10 mouse cellular contexts compared by ENCODE assay signal in genomic region chr11:95150269-95151049, GRCm38 (mm10). TPM values are rescaled to one million over a fixed set of nuclear protein-coding genes. Genes with fewer than 3 reads are reported as not detected.
DNase-seq lines count a peak whose midpoint lies in the region; ATAC-seq lines count a peak whose summit lies in the region.
"Had no signal": no experiment of that assay in that cellular context is flagged by ENCODE, and none has a peak within 500 bp of the region (broad histone marks: within the 10 kb centered on the region; RNA-seq: fewer than 3 reads in every experiment).

No protein-coding gene starts in this region.

- peaks cover 98% of the 10 kb centered on the region for H3K27me3 ChIP-seq in forebrain, embryonic 10.5 days (ENCODE audit: poor library complexity, severe bottlenecking)
- peaks cover 96% of the 10 kb centered on the region for H3K27me3 ChIP-seq in forebrain, embryonic 12.5 days
- H3K27me3 ChIP-seq in liver, embryonic 11.5 days (replicated peaks; ENCODE audit: control insufficient read depth, insufficient read depth, low read length), result peaks cover 87% of the 10 kb centered on the region
- H3K27me3 ChIP-seq in liver, embryonic 12.5 days (replicated peaks), result peaks cover 99% of the 10 kb centered on the region
- H3K27me3 ChIP-seq in limb, embryonic 11.5 days (ENCODE audit: control insufficient read depth, insufficient read depth, low read length), result peaks cover 69% of the 10 kb centered on the region

- 1% methylated on average over 33 of the region's 33 CpGs for WGBS in forebrain, embryonic 10.5 days
- WGBS in forebrain, embryonic 12.5 days, result under 1% methylated on average over 33 of the region's 33 CpGs
- 3% methylated on average over 33 of the region's 33 CpGs for WGBS in liver, embryonic 11.5 days
- WGBS in liver, embryonic 12.5 days (ENCODE audit: insufficient replicate concordance), result 4% methylated on average over 33 of the region's 33 CpGs
- WGBS in limb, embryonic 11.5 days, result 2% methylated on average over 33 of the region's 33 CpGs

- ATAC-seq in forebrain, embryonic 12.5 days (ENCODE audit: low FRiP score), result no peak
- no peak for ATAC-seq in liver, embryonic 11.5 days (replicated peaks; ENCODE audit: low FRiP score)
- ATAC-seq in liver, embryonic 12.5 days, result no peak
- ATAC-seq in limb, embryonic 11.5 days (ENCODE audit: insufficient number of reproducible peaks, low FRiP score, low TSS enrichment, low read depth), result no peak
- ATAC-seq in frontal cortex, adult (ENCODE audit: low TSS enrichment), result no peak

- no peak overlapping the region for H3K4me3 ChIP-seq in forebrain, embryonic 10.5 days
- H3K4me3 ChIP-seq in forebrain, embryonic 12.5 days (replicated peaks), result no peak overlapping the region
- no peak overlapping the region for H3K4me3 ChIP-seq in liver, embryonic 11.5 days (ENCODE audit: low read depth, low read length)
- H3K4me3 ChIP-seq in liver, embryonic 12.5 days, result no peak overlapping the region
- 0 out of 2 replicates have a peak overlapping the region, but pooled peaks have one; percentile 3 for H3K4me3 ChIP-seq in brown adipose tissue, adult 24 weeks (ENCODE audit: insufficient read depth, low read depth, low read length)
- no peak overlapping the region; the same call in 1 of the 2 replicates for H3K4me3 ChIP-seq in limb, embryonic 11.5 days (ENCODE audit: low read depth, low read length)
- H3K4me3 ChIP-seq: heart, adult 2 months; liver, embryonic 15.5 days had no signal

- no peak overlapping the region for H3K4me2 ChIP-seq in forebrain, embryonic 12.5 days
- H3K4me2 ChIP-seq in liver, embryonic 11.5 days, result no peak overlapping the region
- no peak overlapping the region for H3K4me2 ChIP-seq in liver, embryonic 12.5 days
- no peak overlapping the region for H3K4me2 ChIP-seq in limb, embryonic 11.5 days (ENCODE audit: low read depth, severe bottlenecking)
- H3K4me2 ChIP-seq: liver, embryonic 15.5 days had no signal

- H3K4me1 ChIP-seq in forebrain, embryonic 10.5 days, result peaks cover 30% of the 10 kb centered on the region
- peaks cover 9% of the 10 kb centered on the region for H3K4me1 ChIP-seq in forebrain, embryonic 12.5 days
- H3K4me1 ChIP-seq in liver, embryonic 11.5 days (replicated peaks; ENCODE audit: control insufficient read depth, insufficient read depth, low read length), result peaks cover 3% of the 10 kb centered on the region; the same call in 1 of the 2 replicates
- H3K4me1 ChIP-seq in liver, embryonic 12.5 days, result peaks cover 8% of the 10 kb centered on the region
- peaks cover 5% of the 10 kb centered on the region for H3K4me1 ChIP-seq in brown adipose tissue, adult 24 weeks (ENCODE audit: control insufficient read depth, insufficient read depth, insufficient read length, low read length)
- H3K4me1 ChIP-seq in limb, embryonic 11.5 days (ENCODE audit: control insufficient read depth, insufficient read depth, low read length), result peaks cover 7% of the 10 kb centered on the region

- no peak overlapping the region for H3K27ac ChIP-seq in forebrain, embryonic 10.5 days
- no peak overlapping the region for H3K27ac ChIP-seq in forebrain, embryonic 12.5 days
- H3K27ac ChIP-seq in liver, embryonic 11.5 days (ENCODE audit: low read depth, low read length), result no peak overlapping the region
- H3K27ac ChIP-seq in liver, embryonic 12.5 days, result no peak overlapping the region
- H3K27ac ChIP-seq in brown adipose tissue, adult 24 weeks (replicated peaks; ENCODE audit: low read depth, low read length), result no peak overlapping the region
- no peak overlapping the region for H3K27ac ChIP-seq in limb, embryonic 11.5 days (replicated peaks; ENCODE audit: low read depth, low read length)
- H3K27ac ChIP-seq: heart, adult 2 months; liver, embryonic 15.5 days had no signal

- no peak overlapping the region for H3K9ac ChIP-seq in forebrain, embryonic 12.5 days
- H3K9ac ChIP-seq in liver, embryonic 11.5 days (ENCODE audit: low read depth, low read length), result no peak overlapping the region
- H3K9ac ChIP-seq in liver, embryonic 12.5 days, result no peak overlapping the region
- no peak overlapping the region for H3K9ac ChIP-seq in limb, embryonic 11.5 days (ENCODE audit: low read length)
- H3K9ac ChIP-seq: liver, embryonic 15.5 days had no signal

- H3K36me3 ChIP-seq in forebrain, embryonic 10.5 days (replicated peaks), result no peaks in the 10 kb centered on the region
- no peaks in the 10 kb centered on the region for H3K36me3 ChIP-seq in forebrain, embryonic 12.5 days (replicated peaks)
- H3K36me3 ChIP-seq in liver, embryonic 11.5 days (ENCODE audit: control insufficient read depth, insufficient read depth, low read length), result no peaks in the 10 kb centered on the region
- no peaks in the 10 kb centered on the region for H3K36me3 ChIP-seq in liver, embryonic 12.5 days
- H3K36me3 ChIP-seq in limb, embryonic 11.5 days (ENCODE audit: control insufficient read depth, insufficient read depth, low read length), result no peaks in the 10 kb centered on the region
- H3K36me3 ChIP-seq: liver, embryonic 15.5 days had no signal

- no peaks in the 10 kb centered on the region for H3K9me3 ChIP-seq in forebrain, embryonic 10.5 days
- H3K9me3 ChIP-seq in forebrain, embryonic 12.5 days, result no peaks in the 10 kb centered on the region
- H3K9me3 ChIP-seq in liver, embryonic 11.5 days (ENCODE audit: control insufficient read depth, low read length), result no peaks in the 10 kb centered on the region
- no peaks in the 10 kb centered on the region for H3K9me3 ChIP-seq in liver, embryonic 12.5 days (replicated peaks)
- no peaks in the 10 kb centered on the region for H3K9me3 ChIP-seq in limb, embryonic 11.5 days (ENCODE audit: control insufficient read depth, low read length)
- H3K9me3 ChIP-seq: liver, embryonic 15.5 days had no signal

- DNase-seq in forebrain, embryonic 10.5 days (ENCODE audit: extremely low spot score, low spot score), result peak; percentile 41
- DNase-seq in liver, embryonic 11.5 days (ENCODE audit: low spot score), result peak; percentile 51
- DNase-seq in limb, embryonic 11.5 days (ENCODE audit: low spot score), result peak; percentile 69
- DNase-seq in B cell, adult 2 months, result no peak

RNA-seq across cellular contexts. Expression of gene Dlx4, which starts 4.4 kb away (rescaled TPM):
- 0.21 and 0.26 TPM in 2 replicates for polyA plus RNA-seq in forebrain, embryonic 10.5 days (2016; fragmentation: Nextera tagmentation; extraction: Ambion mirVana)
- polyA plus RNA-seq in forebrain, embryonic 12.5 days (2016; fragmentation: Nextera tagmentation; extraction: Ambion mirVana), result 0.20 TPM in 1 of 2 replicates, not detected in the other
- polyA plus RNA-seq in liver, embryonic 11.5 days (2014; fragmentation: Nextera tagmentation; extraction: Ambion mirVana), result 0.19 and 0.40 TPM in 2 replicates
- polyA plus RNA-seq in liver, embryonic 12.5 days (2016; fragmentation: Nextera tagmentation; extraction: Ambion mirVana), result 0.06 TPM in 1 of 2 replicates, not detected in the other
- not detected in 2 replicates for polyA plus RNA-seq in brown adipose tissue, adult 24 weeks (2012; ENCODE audit: insufficient read depth, insufficient read length, missing spikeins)
- polyA plus RNA-seq in limb, embryonic 11.5 days (2014; fragmentation: Nextera tagmentation; extraction: Ambion mirVana), result 0.40 and 0.80 TPM in 2 replicates

RNA-seq across cellular contexts. Expression of gene Dlx3, which starts 30.5 kb away (rescaled TPM):
- polyA plus RNA-seq in forebrain, embryonic 10.5 days (2016; fragmentation: Nextera tagmentation; extraction: Ambion mirVana), result 3.5 and 3.6 TPM in 2 replicates
- polyA plus RNA-seq in forebrain, embryonic 12.5 days (2016; fragmentation: Nextera tagmentation; extraction: Ambion mirVana), result 1.0 and 1.1 TPM in 2 replicates
- 0.63 and 0.68 TPM in 2 replicates for polyA plus RNA-seq in liver, embryonic 11.5 days (2014; fragmentation: Nextera tagmentation; extraction: Ambion mirVana)
- polyA plus RNA-seq in liver, embryonic 12.5 days (2016; fragmentation: Nextera tagmentation; extraction: Ambion mirVana), result 0.05 and 0.08 TPM in 2 replicates
- polyA plus RNA-seq in brown adipose tissue, adult 24 weeks (2012; ENCODE audit: insufficient read depth, insufficient read length, missing spikeins), result not detected in 2 replicates
- 5.4 and 6.7 TPM in 2 replicates for polyA plus RNA-seq in limb, embryonic 11.5 days (2014; fragmentation: Nextera tagmentation; extraction: Ambion mirVana)
- polyA plus RNA-seq: heart, adult 2 months had no signal

Comparison
In these comparisons a context has a peak if more than half of its experiments do, and no peak if none do; other contexts are left out.
1. DNase-seq: peak in forebrain, embryonic 10.5 days (single experiment), liver, embryonic 11.5 days (single experiment) and limb, embryonic 11.5 days (single experiment); none in B cell, adult 2 months (0 of 2).